Mouse (Mus musculus) heart, postnatal 0 days (tissue): ENCODE measurements at regions not wholly inside any gene's neighbourhood (a gene's known extent, or its start where the extent isn't known, plus 50 kb on each side); places are given as distances from the start of the nearest gene placed in this dataset.

Source experiments
- CTCF ChIP-seq: IDR thresholded peaks from 2 replicates; pipeline ENCODE4 v1.5.1; 2016; ENCODE audit warnings: antibody characterized with exemption, control low read depth, low read depth
- EP300 ChIP-seq: IDR thresholded peaks from 2 replicates; pipeline ENCODE4 v1.6.1; 2016; ENCODE audit warnings: antibody characterized with exemption, low read depth

GRCm38 (mm10) chr15:36930433-36930832 lies 77.1 kb downstream of the Zfp706 start:
- TF ChIP-seq CTCF (no peak), EP300 (no peak)
